Mouse (Mus musculus) small intestine, adult 2 months (tissue): ENCODE data around the gene Map3k4.

Source experiments
- CTCF ChIP-seq: fragments of 200-500 bp; IDR thresholded peaks from 2 replicates; pipeline ENCODE4 v1.5.1; 2012; ENCODE audit warnings: low read depth, mild to moderate bottlenecking, control low read depth, inconsistent platforms, low read length, moderate library complexity, mixed read lengths; ENCODE audit not compliant: insufficient replicate concordance, insufficient read length; ENCODE audit errors: extremely low read depth
- POLR2A ChIP-seq: fragments of 200-500 bp; IDR thresholded peaks from 2 replicates; pipeline ENCODE4 v1.6.1; 2012; ENCODE audit warnings: low read depth, mild to moderate bottlenecking, control low read depth, inconsistent platforms, low read length, moderate library complexity

- TF ChIP-seq POLR2A (no peak), CTCF (no peak)
Observed at GRCm38 (mm10) chr17:12347462-12347861, 28.9 kb upstream of the Map3k4 start.
